Mouse (Mus musculus): Measurements from ENCODE around the gene Trim14.

- TF ChIP-seq GATA1 (IDR thresholded peaks at IDR 0.05; ENCODE audit: low read length), result no peak
- TF ChIP-seq TAL1 (IDR thresholded peaks at IDR 0.05; ENCODE audit: low read length), result no peak
These were observed 42.3 kb upstream of the Trim14 start for GRCm38 (mm10) chr4:46578228-46578627.
